Mouse (Mus musculus) brain, adult 2 months (tissue): ENCODE data around the gene Nedd8.

Source experiments
- DNase-seq: peaks from one replicate; pipeline ENCODE4 v3.0.0; 2011; ENCODE audit warnings: low read depth, low spot score

Nedd8 gene

GRCm38 (mm10) chr14:55671833-55672740 is at the start of gene Nedd8, which contains the start of gene Gmpr2:
Gene Nedd8, minus strand, starts transcription at chr14:55672124.
Gene Gmpr2, plus strand, starts transcription at chr14:55671941.
- DNase-seq = peak; percentile 99

- DNase-seq = no peak
These were observed 49.2 kb upstream of the Nedd8 start for GRCm38 (mm10) chr14:55721076-55721475.

GRCm38 (mm10) chr14:55720666-55721065 is 48.7 kb upstream of the Nedd8 start:
- no peak for DNase-seq

DNA sequence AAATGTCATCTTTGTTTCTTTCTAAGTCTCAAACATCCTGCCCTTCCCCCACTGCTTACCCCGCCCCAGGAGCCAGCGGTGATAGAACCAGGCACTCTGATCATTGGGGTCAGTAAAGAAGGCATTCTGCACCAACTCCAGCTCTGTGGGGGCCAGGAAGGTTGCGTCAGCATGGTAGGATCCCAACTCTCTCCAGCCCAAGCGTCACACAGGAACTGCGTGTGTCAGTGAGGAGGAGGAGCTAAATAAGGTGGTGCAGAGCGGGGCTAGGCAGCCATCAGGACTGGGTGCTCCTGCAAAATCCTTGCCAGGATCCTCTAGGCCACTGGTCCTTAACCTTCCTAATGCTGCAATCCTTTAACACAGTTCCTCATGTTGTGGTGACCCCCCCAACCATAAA is 47.8 kb upstream of the Nedd8 start:
- DNase-seq = peak; percentile 25

DNA sequence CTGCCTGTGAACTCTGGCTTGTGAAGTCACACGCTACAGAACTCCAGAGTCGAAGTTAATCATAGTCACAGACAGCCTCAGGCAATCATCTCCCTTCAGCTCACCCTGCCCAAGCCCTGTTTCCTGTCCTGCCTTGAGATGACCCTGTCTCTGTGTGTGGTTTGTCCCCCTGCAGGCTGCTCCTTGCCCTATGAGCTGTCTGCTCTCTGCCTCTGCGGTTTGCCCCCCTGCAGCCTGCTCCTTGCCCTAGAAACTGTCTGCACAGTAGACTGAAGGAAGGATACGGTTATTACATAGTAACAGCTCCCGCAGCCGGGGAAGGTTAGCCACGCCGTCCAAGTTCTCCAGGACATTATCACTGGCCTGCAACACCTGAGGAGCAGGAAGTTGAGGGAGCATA is 45.0 kb upstream of the Nedd8 start:
- DNase-seq = no peak

GRCm38 (mm10) chr14:55716271-55716670 is 44.3 kb upstream of the Nedd8 start:
- DNase-seq = no peak

GRCm38 (mm10) chr14:55714893-55715292 is 43.0 kb upstream of the Nedd8 start:
- no peak for DNase-seq

DNA sequence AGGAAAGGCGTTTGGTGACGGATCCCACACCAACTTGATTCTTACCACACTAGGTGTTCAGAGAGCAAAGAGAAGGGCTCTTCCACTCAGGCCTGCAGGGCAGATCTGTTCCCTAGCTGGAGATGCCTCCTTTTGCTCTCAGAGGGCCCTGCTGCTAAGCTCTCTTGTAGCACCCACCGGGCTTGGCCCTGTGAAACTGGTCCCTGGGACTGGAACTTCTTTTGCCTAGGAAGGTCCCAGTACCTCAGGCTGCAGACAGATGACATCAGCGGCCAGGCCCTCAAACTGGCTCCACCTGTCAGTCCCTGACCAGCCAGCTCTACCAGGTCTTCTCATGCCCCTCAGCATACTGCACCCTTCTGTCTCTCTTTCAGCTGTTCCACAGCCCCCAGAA is 41.8 kb upstream of the Nedd8 start, which contains the start of gene Tgm1:
Gene Tgm1, minus strand, starts transcription at position 198 of the 394 bp plus-strand sequence.
- no peak for DNase-seq

- DNase-seq = no peak
These were observed 41.2 kb upstream of the Nedd8 start for GRCm38 (mm10) chr14:55713007-55713728.

DNA sequence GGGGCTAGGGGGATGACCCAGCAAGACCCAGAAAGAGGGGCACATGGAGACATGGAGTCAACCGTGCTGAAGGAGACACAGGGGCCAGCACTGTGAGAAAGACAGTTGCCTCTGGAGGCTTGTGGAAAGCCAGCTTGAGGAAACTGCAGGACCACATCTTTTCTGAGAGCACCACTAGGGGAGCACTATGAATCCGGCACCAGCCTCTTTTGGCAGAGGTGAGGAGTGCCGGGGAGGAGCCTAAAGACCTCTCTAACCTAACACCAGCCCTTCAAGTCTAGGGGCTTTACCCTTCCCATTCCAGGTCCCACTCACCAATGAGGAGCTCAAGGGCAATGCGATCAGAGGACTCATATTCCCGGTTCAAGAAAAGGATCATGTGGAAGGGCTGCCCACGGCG is 39.9 kb upstream of the Nedd8 start:
- no peak for DNase-seq

- DNase-seq = no peak
These were observed 37.6 kb upstream of the Nedd8 start for GRCm38 (mm10) chr14:55709509-55709908.

- no peak for DNase-seq
These were observed 35.5 kb upstream of the Nedd8 start for GRCm38 (mm10) chr14:55707397-55707796.

DNA sequence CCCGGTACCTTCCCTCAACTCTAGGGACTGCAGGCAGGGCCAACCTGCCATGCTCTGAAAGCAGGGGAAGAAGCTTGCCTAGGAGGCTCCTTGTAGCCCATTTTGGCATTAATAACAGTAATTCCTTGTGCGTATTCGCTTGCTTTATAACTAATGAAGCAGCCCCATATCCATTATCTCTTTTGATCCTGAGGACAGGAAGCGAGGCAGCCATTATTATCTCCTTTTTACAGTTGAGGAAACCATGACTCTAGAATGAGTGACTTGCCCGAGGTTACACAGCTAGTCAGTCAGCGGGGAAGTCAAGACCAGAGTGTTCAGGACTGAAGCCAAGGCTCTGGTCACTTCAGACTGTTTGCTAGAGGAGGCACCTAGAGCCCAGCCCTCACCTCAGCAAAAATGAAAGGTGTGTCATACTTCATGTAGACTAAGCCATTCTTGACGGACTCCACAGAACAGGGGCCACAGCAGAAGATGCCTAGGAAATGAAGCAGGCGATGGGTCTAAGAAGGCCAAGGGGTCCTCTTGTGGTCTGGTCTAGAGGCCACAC is 34.2 kb upstream of the Nedd8 start:
- no peak for DNase-seq

DNA sequence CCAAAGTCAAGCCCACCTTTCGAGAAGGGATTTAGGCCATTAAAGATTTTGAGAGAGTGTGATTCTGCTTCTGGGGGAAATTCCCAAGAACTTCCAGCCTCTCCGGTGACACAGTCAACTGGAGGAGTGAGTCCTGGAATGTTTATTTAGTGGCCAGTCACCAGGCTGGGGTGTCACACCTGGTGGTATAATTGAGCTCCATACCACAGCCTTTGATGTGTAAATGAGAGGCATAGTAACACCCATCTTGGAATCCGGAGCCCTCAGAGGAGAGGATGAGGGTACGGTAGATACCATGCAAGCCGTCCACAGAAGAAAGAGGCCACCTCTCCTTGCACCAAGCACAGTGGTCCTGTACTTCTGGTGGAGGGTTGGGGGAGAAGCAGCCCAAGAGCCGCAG is 30.8 kb upstream of the Nedd8 start:
- no peak for DNase-seq

GRCm38 (mm10) chr14:55701131-55701530 is 29.2 kb upstream of the Nedd8 start:
- DNase-seq = no peak

GRCm38 (mm10) chr14:55697226-55697625 is 25.3 kb upstream of the Nedd8 start:
- no peak for DNase-seq

DNA sequence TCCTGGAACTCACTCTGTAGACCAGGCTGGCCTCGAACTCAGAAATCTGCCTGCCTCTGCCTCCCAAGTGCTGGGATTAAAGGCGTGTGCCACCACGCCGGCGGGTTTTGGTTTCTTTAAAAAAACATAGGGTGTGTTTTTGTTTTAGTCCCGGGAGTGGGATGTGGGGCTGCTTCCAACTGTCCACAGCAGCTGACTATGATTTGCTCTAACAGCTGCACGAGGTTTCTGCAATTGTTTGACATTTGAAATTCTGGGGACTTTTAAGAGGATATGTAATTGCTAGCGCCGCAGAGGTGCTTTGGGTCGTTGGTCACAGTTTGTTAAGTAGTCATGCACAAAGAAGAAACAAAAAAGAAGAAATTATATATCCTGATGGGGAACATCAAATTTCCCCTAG is 17.5 kb upstream of the Nedd8 start:
- DNase-seq = no peak

DNA sequence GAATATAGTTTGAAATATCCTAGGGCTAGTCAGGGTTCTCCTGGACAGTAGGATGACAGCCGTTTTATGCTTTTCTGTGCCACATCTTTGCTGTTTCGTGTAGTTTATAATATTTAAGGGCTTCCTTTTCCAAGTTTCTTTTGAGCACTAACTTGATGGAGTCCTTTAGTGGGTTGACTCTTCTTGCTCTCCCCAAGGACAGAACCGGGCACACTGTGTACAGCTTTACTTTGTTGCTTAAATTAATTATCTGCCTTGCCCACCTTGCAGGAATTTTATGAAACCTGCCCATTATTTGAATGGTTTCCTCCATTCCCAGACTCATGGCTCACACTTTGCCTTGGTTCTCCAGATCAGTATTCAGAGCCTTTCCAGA is 10.2 kb upstream of the Nedd8 start:
- DNase-seq = no peak

DNA sequence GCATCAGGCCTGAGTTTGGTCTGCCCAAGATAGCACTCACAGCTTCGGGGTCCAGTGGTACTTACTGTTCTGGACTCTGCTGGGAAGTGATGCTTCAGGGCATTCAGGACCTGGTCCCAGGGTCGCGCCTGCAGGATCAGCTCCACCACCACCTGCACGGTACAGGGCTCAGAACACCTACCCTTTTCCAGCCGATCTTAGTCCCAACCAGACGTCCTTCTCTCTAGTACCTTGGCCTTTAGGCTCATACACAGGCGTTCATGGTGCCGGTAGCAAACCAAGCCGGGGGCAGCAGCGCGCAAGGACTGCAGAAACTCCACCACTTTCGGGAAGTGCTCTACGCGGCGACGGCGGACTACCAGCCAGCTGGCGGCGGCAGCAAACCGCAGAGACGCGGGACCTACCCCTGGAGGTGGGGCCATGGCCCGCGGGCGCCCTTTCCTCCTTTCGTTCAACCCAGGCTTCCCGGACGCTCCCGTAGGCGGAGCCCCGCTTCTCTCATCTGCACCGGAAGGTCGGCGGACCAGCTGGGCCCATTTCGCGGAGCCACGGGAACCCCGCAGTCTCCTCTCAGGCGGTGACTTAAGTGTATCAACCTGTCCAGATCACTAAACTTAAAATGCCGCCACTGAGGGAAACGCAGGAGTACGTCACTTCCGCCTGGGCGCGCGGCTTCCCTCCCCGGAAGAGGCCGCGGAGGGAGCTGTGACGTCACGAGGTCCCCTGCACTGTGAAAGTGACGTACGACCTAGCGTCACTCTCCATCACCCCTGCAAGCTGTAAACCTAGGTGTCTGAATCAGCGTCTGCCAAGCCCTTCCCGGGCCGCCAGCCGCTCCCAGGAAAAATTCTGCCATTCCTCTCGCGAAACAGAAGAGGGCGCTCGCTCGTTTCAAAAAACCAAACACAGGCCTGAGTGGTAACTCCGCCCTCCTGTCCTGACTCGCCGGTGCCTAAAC is 9.5 kb upstream of the Nedd8 start, which contains the start of gene Tinf2:
Gene Tinf2, minus strand, starts transcription at position 661 of the 958 bp plus-strand sequence.
- peak; percentile 100 for DNase-seq

- no peak for DNase-seq
These were observed 5.7 kb upstream of the Nedd8 start for GRCm38 (mm10) chr14:55677615-55678014.

DNA sequence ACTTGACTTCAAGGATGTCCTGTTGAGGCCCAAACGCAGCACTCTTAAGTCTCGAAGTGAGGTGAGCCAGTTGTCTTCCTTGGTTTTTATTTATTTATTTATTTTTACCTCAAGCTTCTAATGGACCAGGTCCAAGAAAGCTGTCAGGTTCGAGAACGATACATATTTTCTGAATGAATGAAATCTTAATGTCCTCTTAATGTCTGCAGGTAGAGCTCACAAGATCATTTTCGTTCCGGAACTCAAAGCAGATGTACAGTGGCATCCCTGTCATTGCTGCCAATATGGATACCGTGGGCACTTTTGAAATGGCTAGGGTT is 777 bp upstream of the Nedd8 start:
- DNase-seq = no peak
